Mouse (Mus musculus) right cerebral cortex, adult 2 months (tissue): Measurements from ENCODE around the gene Cfap43.

Source experiments
- DNase-seq, 2 experiments: peaks; one replicate each; pipeline ENCODE4 v3.0.0; 2021 to 2022; ENCODE audit warnings: low spot score in 2 of 2

Cfap43 gene

GRCm38 (mm10) chr19:47919126-47919965 lies at the start of gene Cfap43, which contains the start of gene Itprip:
TSS of gene Cfap43 (minus strand) at chr19:47919287.
TSS of gene Itprip (minus strand) at chr19:47919299.
- DNase-seq: peak; percentile 58 to 67

GRCm38 (mm10) chr19:47958181-47958580 lies 39.1 kb upstream of the Cfap43 start:
- no peak for DNase-seq

- no peak for DNase-seq
Observed at GRCm38 (mm10) chr19:47953169-47953568, 34.1 kb upstream of the Cfap43 start.

- no peak for DNase-seq
Observed at GRCm38 (mm10) chr19:47950946-47951345, 31.9 kb upstream of the Cfap43 start.

GRCm38 (mm10) chr19:47946821-47947465 lies 27.9 kb upstream of the Cfap43 start:
- DNase-seq: no peak

GRCm38 (mm10) chr19:47939361-47939760 lies 20.3 kb upstream of the Cfap43 start:
- DNase-seq: peak in 1 of 2 experiments; percentile 11

GRCm38 (mm10) chr19:47937443-47938406 lies 18.6 kb upstream of the Cfap43 start, which contains the start of gene Cfap58:
TSS of gene Cfap58 (plus strand) at chr19:47937675.
- peak; percentile 43 to 59 for DNase-seq

- no peak for DNase-seq
Observed at GRCm38 (mm10) chr19:47936938-47937337, 17.9 kb upstream of the Cfap43 start.

GRCm38 (mm10) chr19:47936490-47936889 lies 17.4 kb upstream of the Cfap43 start:
- no peak for DNase-seq

GRCm38 (mm10) chr19:47935530-47935929 lies 16.4 kb upstream of the Cfap43 start:
- no peak for DNase-seq

- DNase-seq: no peak
Observed at GRCm38 (mm10) chr19:47934636-47935238, 15.7 kb upstream of the Cfap43 start.

GRCm38 (mm10) chr19:47934146-47934545 lies 15.1 kb upstream of the Cfap43 start:
- DNase-seq: no peak

- DNase-seq: peak in 1 of 2 experiments; percentile 24
Observed at GRCm38 (mm10) chr19:47931982-47932638, 13.0 kb upstream of the Cfap43 start.

- no peak for DNase-seq
Observed at GRCm38 (mm10) chr19:47929043-47929442, 10.0 kb upstream of the Cfap43 start.

- DNase-seq: no peak
Observed at GRCm38 (mm10) chr19:47927032-47927431, 7.9 kb upstream of the Cfap43 start.

- DNase-seq: no peak
Observed at GRCm38 (mm10) chr19:47925819-47926218, 6.7 kb upstream of the Cfap43 start.

- no peak for DNase-seq
Observed at GRCm38 (mm10) chr19:47919966-47920375, 884 bp upstream of the Cfap43 start.

- DNase-seq: no peak
Observed at GRCm38 (mm10) chr19:47918455-47919101, 509 bp downstream of the Cfap43 start.

- no peak for DNase-seq
Observed at GRCm38 (mm10) chr19:47918016-47918415, 1.1 kb downstream of the Cfap43 start.

- DNase-seq: no peak
Observed at GRCm38 (mm10) chr19:47917396-47917795, 1.7 kb downstream of the Cfap43 start.
